Mouse (Mus musculus) midbrain, embryonic 11.5 days (tissue): ENCODE measurements at regions not wholly inside any gene's neighbourhood (a gene's known extent, or its start where the extent isn't known, plus 50 kb on each side); places are given as distances from the start of the nearest gene placed in this dataset.

Experiments used
- ATAC-seq: fragments of 200-750 bp; cut with Nextera tagmentation; 2 replicates; pipeline ENCODE4 v1.8.0; 2017; ENCODE audit warnings: moderate TSS enrichment, moderate library complexity; ENCODE audit not compliant: low FRiP score
- DNase-seq: peaks from one replicate; pipeline ENCODE4 v3.0.0; 2015; ENCODE audit warnings: low spot score; ENCODE audit errors: missing footprints
- H3K27ac ChIP-seq: fragments of 300-500 bp; sonication (generic); 2 replicates; pipeline ENCODE4 v1.5.1; 2014; ENCODE audit warnings: low read depth, low read length
- H3K27me3 ChIP-seq: fragments of 300-500 bp; sonication (generic); 2 replicates; pipeline ENCODE4 v1.6.1; 2014; ENCODE audit warnings: mild to moderate bottlenecking, low read length, moderate library complexity, mixed read lengths; ENCODE audit not compliant: control insufficient read depth, insufficient read depth
- H3K36me3 ChIP-seq: fragments of 300-500 bp; sonication (generic); 2 replicates; pipeline ENCODE4 v1.6.1; 2014; ENCODE audit warnings: mild to moderate bottlenecking, low read length, moderate library complexity, mixed read lengths; ENCODE audit not compliant: control insufficient read depth, insufficient read depth
- H3K4me1 ChIP-seq: fragments of 300-500 bp; sonication (generic); 2 replicates; pipeline ENCODE4 v1.6.1; 2014; ENCODE audit warnings: low read length; ENCODE audit not compliant: control insufficient read depth, insufficient read depth
- H3K4me2 ChIP-seq: fragments of 300-500 bp; sonication (generic); 2 replicates; pipeline ENCODE4 v1.6.1; 2014; ENCODE audit warnings: mild to moderate bottlenecking, moderate library complexity
- H3K4me3 ChIP-seq: fragments of 300-500 bp; sonication (generic); 2 replicates; pipeline ENCODE4 v1.5.1; 2014; ENCODE audit warnings: low read depth, low read length
- H3K9ac ChIP-seq: fragments of 300-500 bp; sonication (generic); 2 replicates; pipeline ENCODE4 v1.6.1; 2014; ENCODE audit warnings: low read length
- H3K9me3 ChIP-seq: fragments of 300-500 bp; sonication (generic); 2 replicates; pipeline ENCODE4 v1.6.1; 2016; ENCODE audit warnings: low read length; ENCODE audit not compliant: control insufficient read depth
- WGBS: fragments of 180-500 bp; shearing (Covaris S2); extraction: QIAGEN DNeasy Blood & Tissue Kit; methylation state at CpG from one replicate; pipeline ENCODE4 v1.1.7; 2014; 5-methylcytosine and 5-hydroxymethylcytosine counted together

- no peak overlapping the region for H3K4me3 ChIP-seq
- no peaks in the 10 kb centered on the region for H3K9me3 ChIP-seq
- ATAC-seq (no peak; the same call in 1 of the 2 replicates), DNase-seq (no peak)
- no peak overlapping the region for H3K9ac ChIP-seq
- H3K27me3 ChIP-seq = no peaks in the 10 kb centered on the region
- no peaks in the 10 kb centered on the region for H3K4me1 ChIP-seq
- H3K36me3 ChIP-seq = no peaks in the 10 kb centered on the region
- no peak overlapping the region for H3K4me2 ChIP-seq
- no peak overlapping the region for H3K27ac ChIP-seq
- 73% methylated on average over 2 of the region's 2 CpGs for WGBS
Observed at GRCm38 (mm10) chr3:110666992-110667391, 416.2 kb upstream of the Prmt6 start.

- H3K9ac ChIP-seq = no peak overlapping the region
- no peak overlapping the region for H3K4me2 ChIP-seq
- H3K27me3 ChIP-seq = no peaks in the 10 kb centered on the region
- 85% methylated on average over 4 of the region's 4 CpGs for WGBS
- DNase-seq = no peak
- H3K27ac ChIP-seq = no peak overlapping the region
- no peaks in the 10 kb centered on the region for H3K4me1 ChIP-seq
- no peaks in the 10 kb centered on the region for H3K36me3 ChIP-seq
- H3K4me3 ChIP-seq = no peak overlapping the region
- ATAC-seq = no peak
- no peaks in the 10 kb centered on the region for H3K9me3 ChIP-seq
Observed at GRCm38 (mm10) chr3:110657495-110658105, 406.8 kb upstream of the Prmt6 start.

- H3K4me1 ChIP-seq = no peaks in the 10 kb centered on the region
- no peaks in the 10 kb centered on the region for H3K27me3 ChIP-seq
- WGBS = 87% methylated on average over 3 of the region's 3 CpGs
- no peaks in the 10 kb centered on the region for H3K36me3 ChIP-seq
- ATAC-seq (no peak), DNase-seq (no peak)
- no peak overlapping the region for H3K9ac ChIP-seq
- no peak overlapping the region for H3K27ac ChIP-seq
- H3K9me3 ChIP-seq = no peaks in the 10 kb centered on the region
- no peak overlapping the region for H3K4me3 ChIP-seq
- H3K4me2 ChIP-seq = no peak overlapping the region
Observed at GRCm38 (mm10) chr3:110626326-110626725, 375.5 kb upstream of the Prmt6 start.

- Histone ChIP-seq H3K4me3 (no peak overlapping the region), H3K9ac (no peak overlapping the region), H3K27me3 (no peaks in the 10 kb centered on the region), H3K4me1 (no peaks in the 10 kb centered on the region), H3K9me3 (no peaks in the 10 kb centered on the region), H3K4me2 (no peak overlapping the region), H3K27ac (no peak overlapping the region), H3K36me3 (no peaks in the 10 kb centered on the region)
- ATAC-seq (0 out of 2 replicates have a peak, but pooled peaks have one; percentile 46), DNase-seq (no peak)
- 53% methylated on average over 4 of the region's 4 CpGs for WGBS
Observed at GRCm38 (mm10) chr3:110599175-110599853, 348.5 kb upstream of the Prmt6 start.

GRCm38 (mm10) chr3:110582766-110583165 is 332.0 kb upstream of the Prmt6 start:
- WGBS = 60% methylated on average over 2 of the region's 2 CpGs
- no peaks in the 10 kb centered on the region for H3K36me3 ChIP-seq
- H3K27ac ChIP-seq = no peak overlapping the region
- no peak overlapping the region for H3K4me3 ChIP-seq
- no peak overlapping the region for H3K9ac ChIP-seq
- peak; percentile 30; the same call in 1 of the 2 replicates for ATAC-seq
- no peaks in the 10 kb centered on the region for H3K4me1 ChIP-seq
- H3K4me2 ChIP-seq = no peak overlapping the region
- no peak for DNase-seq
- no peaks in the 10 kb centered on the region for H3K27me3 ChIP-seq
- H3K9me3 ChIP-seq = no peaks in the 10 kb centered on the region

- no peak for DNase-seq
- Histone ChIP-seq H3K36me3 (no peaks in the 10 kb centered on the region), H3K9ac (no peak overlapping the region), H3K4me3 (no peak overlapping the region), H3K27me3 (no peaks in the 10 kb centered on the region), H3K27ac (no peak overlapping the region), H3K4me1 (no peaks in the 10 kb centered on the region), H3K9me3 (no peaks in the 10 kb centered on the region), H3K4me2 (no peak overlapping the region)
- WGBS = 75% methylated on average over 1 of the region's 1 CpGs
- no peak for ATAC-seq
Observed at GRCm38 (mm10) chr3:110579261-110579660, 328.5 kb upstream of the Prmt6 start.

- H3K36me3 ChIP-seq = no peaks in the 10 kb centered on the region
- H3K9ac ChIP-seq = no peak overlapping the region
- no peak overlapping the region for H3K4me2 ChIP-seq
- no peaks in the 10 kb centered on the region for H3K9me3 ChIP-seq
- DNase-seq = no peak
- no peak overlapping the region for H3K27ac ChIP-seq
- H3K4me3 ChIP-seq = no peak overlapping the region
- H3K4me1 ChIP-seq = no peaks in the 10 kb centered on the region
- no peak for ATAC-seq
- WGBS = 89% methylated on average over 4 of the region's 4 CpGs
- H3K27me3 ChIP-seq = no peaks in the 10 kb centered on the region
Observed at GRCm38 (mm10) chr3:110567187-110567586, 316.4 kb upstream of the Prmt6 start.

GRCm38 (mm10) chr3:110547326-110547725 is 296.5 kb upstream of the Prmt6 start:
- Histone ChIP-seq H3K4me1 (no peaks in the 10 kb centered on the region), H3K4me3 (no peak overlapping the region), H3K9me3 (no peaks in the 10 kb centered on the region), H3K27me3 (no peaks in the 10 kb centered on the region), H3K36me3 (no peaks in the 10 kb centered on the region), H3K27ac (no peak overlapping the region), H3K4me2 (no peak overlapping the region), H3K9ac (no peak overlapping the region)
- ATAC-seq (no peak), DNase-seq (no peak)
- 83% methylated on average over 4 of the region's 4 CpGs for WGBS

- Histone ChIP-seq H3K4me1 (no peaks in the 10 kb centered on the region), H3K9ac (no peak overlapping the region), H3K27ac (no peak overlapping the region), H3K36me3 (no peaks in the 10 kb centered on the region), H3K4me2 (no peak overlapping the region), H3K27me3 (no peaks in the 10 kb centered on the region), H3K9me3 (no peaks in the 10 kb centered on the region), H3K4me3 (no peak overlapping the region)
- DNase-seq (no peak), ATAC-seq (no peak)
- 69% methylated on average over 2 of the region's 2 CpGs for WGBS
Observed at GRCm38 (mm10) chr3:110538275-110538674, 287.5 kb upstream of the Prmt6 start.
